Mouse (Mus musculus): ENCODE results near the gene Aldh1l1. TPM values are rescaled to one million over a fixed set of nuclear protein-coding genes. Genes with fewer than 3 reads are reported as not detected.

Aldh1l1 gene
- polyA plus RNA-seq, 1 experiment: 53.6 TPM

- no peaks in the 10 kb centered on the region for H3K27me3 ChIP-seq (ENCODE audit: control insufficient read depth, insufficient read depth, low read length)
- H3K36me3 ChIP-seq (ENCODE audit: control insufficient read depth, insufficient read depth, low read length): no peaks in the 10 kb centered on the region
- no peak for TF ChIP-seq POLR2A (IDR thresholded peaks at IDR 0.05; ENCODE audit: low read depth, low read length)
- TF ChIP-seq CTCF (IDR thresholded peaks at IDR 0.05; ENCODE audit: extremely low read depth, insufficient read length, insufficient replicate concordance, low read depth, low read length): no peak
- no peak overlapping the region for H3K4me3 ChIP-seq (ENCODE audit: low read depth, low read length)
- H3K27ac ChIP-seq (ENCODE audit: insufficient read depth, low read depth, low read length): peak overlapping the region; percentile 49; the same call in 1 of the 2 replicates
- WGBS: 30% methylated on average over 16 of the region's 16 CpGs
- peaks cover 21% of the 10 kb centered on the region for H3K4me1 ChIP-seq (ENCODE audit: control insufficient read depth, insufficient read depth, insufficient read length, low read length)
Measured at GRCm38 (mm10) chr6:90506673-90507311, 20.6 kb downstream of the Aldh1l1 start.

- no peak overlapping the region for H3K4me3 ChIP-seq (ENCODE audit: low read depth, low read length)
- peak overlapping the region; percentile 49; the same call in 1 of the 2 replicates for H3K27ac ChIP-seq (ENCODE audit: insufficient read depth, low read depth, low read length)
- no peak for TF ChIP-seq POLR2A (IDR thresholded peaks at IDR 0.05; ENCODE audit: low read depth, low read length)
- TF ChIP-seq CTCF (IDR thresholded peaks at IDR 0.05; ENCODE audit: extremely low read depth, insufficient read length, insufficient replicate concordance, low read depth, low read length): no peak
- peaks cover 21% of the 10 kb centered on the region for H3K4me1 ChIP-seq (ENCODE audit: control insufficient read depth, insufficient read depth, insufficient read length, low read length)
- no peaks in the 10 kb centered on the region for H3K36me3 ChIP-seq (ENCODE audit: control insufficient read depth, insufficient read depth, low read length)
- H3K27me3 ChIP-seq (ENCODE audit: control insufficient read depth, insufficient read depth, low read length): no peaks in the 10 kb centered on the region
Measured at GRCm38 (mm10) chr6:90507443-90507842, 21.2 kb downstream of the Aldh1l1 start.

- Histone ChIP-seq H3K27ac (ENCODE audit: insufficient read depth, low read depth, low read length) (peak overlapping the region; percentile 32; the same call in 1 of the 2 replicates), H3K4me1 (ENCODE audit: control insufficient read depth, insufficient read depth, insufficient read length, low read length) (peaks cover 21% of the 10 kb centered on the region), H3K27me3 (ENCODE audit: control insufficient read depth, insufficient read depth, low read length) (no peaks in the 10 kb centered on the region), H3K4me3 (ENCODE audit: low read depth, low read length) (no peak overlapping the region), H3K36me3 (ENCODE audit: control insufficient read depth, insufficient read depth, low read length) (no peaks in the 10 kb centered on the region)
- no peak for TF ChIP-seq CTCF (IDR thresholded peaks at IDR 0.05; ENCODE audit: extremely low read depth, insufficient read length, insufficient replicate concordance, low read depth, low read length)
- no peak for TF ChIP-seq POLR2A (IDR thresholded peaks at IDR 0.05; ENCODE audit: low read depth, low read length)
- 20% methylated on average over 4 of the region's 4 CpGs for WGBS
Measured at GRCm38 (mm10) chr6:90508197-90508624, 22.0 kb downstream of the Aldh1l1 start.

GRCm38 (mm10) chr6:90509085-90509484, 22.9 kb downstream of the Aldh1l1 start:
- Histone ChIP-seq H3K36me3 (ENCODE audit: control insufficient read depth, insufficient read depth, low read length) (no peaks in the 10 kb centered on the region), H3K4me3 (ENCODE audit: low read depth, low read length) (no peak overlapping the region), H3K27ac (ENCODE audit: insufficient read depth, low read depth, low read length) (no peak overlapping the region), H3K4me1 (ENCODE audit: control insufficient read depth, insufficient read depth, insufficient read length, low read length) (peaks cover 21% of the 10 kb centered on the region), H3K27me3 (ENCODE audit: control insufficient read depth, insufficient read depth, low read length) (no peaks in the 10 kb centered on the region)
- WGBS: 57% methylated on average over 6 of the region's 6 CpGs
- TF ChIP-seq POLR2A (IDR thresholded peaks at IDR 0.05; ENCODE audit: low read depth, low read length) (no peak), CTCF (IDR thresholded peaks at IDR 0.05; ENCODE audit: extremely low read depth, insufficient read length, insufficient replicate concordance, low read depth, low read length) (no peak)

GRCm38 (mm10) chr6:90512416-90512815, 26.2 kb downstream of the Aldh1l1 start:
- H3K4me3 ChIP-seq (ENCODE audit: low read depth, low read length): no peak overlapping the region
- 88% methylated on average over 5 of the region's 5 CpGs for WGBS
- H3K4me1 ChIP-seq (ENCODE audit: control insufficient read depth, insufficient read depth, insufficient read length, low read length): peaks cover 16% of the 10 kb centered on the region
- no peaks in the 10 kb centered on the region for H3K27me3 ChIP-seq (ENCODE audit: control insufficient read depth, insufficient read depth, low read length)
- TF ChIP-seq CTCF (IDR thresholded peaks at IDR 0.05; ENCODE audit: extremely low read depth, insufficient read length, insufficient replicate concordance, low read depth, low read length): no peak
- TF ChIP-seq POLR2A (IDR thresholded peaks at IDR 0.05; ENCODE audit: low read depth, low read length): no peak
- H3K27ac ChIP-seq (ENCODE audit: insufficient read depth, low read depth, low read length): no peak overlapping the region
- no peaks in the 10 kb centered on the region for H3K36me3 ChIP-seq (ENCODE audit: control insufficient read depth, insufficient read depth, low read length)

GRCm38 (mm10) chr6:90513074-90513856, 27.0 kb downstream of the Aldh1l1 start:
- Histone ChIP-seq H3K27me3 (ENCODE audit: control insufficient read depth, insufficient read depth, low read length) (no peaks in the 10 kb centered on the region), H3K36me3 (ENCODE audit: control insufficient read depth, insufficient read depth, low read length) (no peaks in the 10 kb centered on the region), H3K4me1 (ENCODE audit: control insufficient read depth, insufficient read depth, insufficient read length, low read length) (peaks cover 7% of the 10 kb centered on the region), H3K4me3 (ENCODE audit: low read depth, low read length) (no peak overlapping the region), H3K27ac (ENCODE audit: insufficient read depth, low read depth, low read length) (no peak overlapping the region)
- 78% methylated on average over 5 of the region's 5 CpGs for WGBS
- TF ChIP-seq CTCF (IDR thresholded peaks at IDR 0.05; ENCODE audit: extremely low read depth, insufficient read length, insufficient replicate concordance, low read depth, low read length): no peak
- TF ChIP-seq POLR2A (IDR thresholded peaks at IDR 0.05; ENCODE audit: low read depth, low read length): no peak

- Histone ChIP-seq H3K36me3 (ENCODE audit: control insufficient read depth, insufficient read depth, low read length) (no peaks in the 10 kb centered on the region), H3K27me3 (ENCODE audit: control insufficient read depth, insufficient read depth, low read length) (no peaks in the 10 kb centered on the region), H3K4me3 (ENCODE audit: low read depth, low read length) (no peak overlapping the region), H3K27ac (ENCODE audit: insufficient read depth, low read depth, low read length) (no peak overlapping the region), H3K4me1 (ENCODE audit: control insufficient read depth, insufficient read depth, insufficient read length, low read length) (0 out of 2 replicates have a peak, but pooled peaks cover 2% of the 10 kb centered on the region)
- no peak for TF ChIP-seq CTCF (IDR thresholded peaks at IDR 0.05; ENCODE audit: extremely low read depth, insufficient read length, insufficient replicate concordance, low read depth, low read length)
Measured at GRCm38 (mm10) chr6:90514369-90514768, 28.1 kb downstream of the Aldh1l1 start.
